Mouse (Mus musculus) B cell, adult 2 months (primary cell): ENCODE data around the gene Hdac10.

Source experiments
- DNase-seq, 2 experiments: peaks; one replicate each; pipeline ENCODE4 v3.0.0; 2022

Hdac10 gene

DNA sequence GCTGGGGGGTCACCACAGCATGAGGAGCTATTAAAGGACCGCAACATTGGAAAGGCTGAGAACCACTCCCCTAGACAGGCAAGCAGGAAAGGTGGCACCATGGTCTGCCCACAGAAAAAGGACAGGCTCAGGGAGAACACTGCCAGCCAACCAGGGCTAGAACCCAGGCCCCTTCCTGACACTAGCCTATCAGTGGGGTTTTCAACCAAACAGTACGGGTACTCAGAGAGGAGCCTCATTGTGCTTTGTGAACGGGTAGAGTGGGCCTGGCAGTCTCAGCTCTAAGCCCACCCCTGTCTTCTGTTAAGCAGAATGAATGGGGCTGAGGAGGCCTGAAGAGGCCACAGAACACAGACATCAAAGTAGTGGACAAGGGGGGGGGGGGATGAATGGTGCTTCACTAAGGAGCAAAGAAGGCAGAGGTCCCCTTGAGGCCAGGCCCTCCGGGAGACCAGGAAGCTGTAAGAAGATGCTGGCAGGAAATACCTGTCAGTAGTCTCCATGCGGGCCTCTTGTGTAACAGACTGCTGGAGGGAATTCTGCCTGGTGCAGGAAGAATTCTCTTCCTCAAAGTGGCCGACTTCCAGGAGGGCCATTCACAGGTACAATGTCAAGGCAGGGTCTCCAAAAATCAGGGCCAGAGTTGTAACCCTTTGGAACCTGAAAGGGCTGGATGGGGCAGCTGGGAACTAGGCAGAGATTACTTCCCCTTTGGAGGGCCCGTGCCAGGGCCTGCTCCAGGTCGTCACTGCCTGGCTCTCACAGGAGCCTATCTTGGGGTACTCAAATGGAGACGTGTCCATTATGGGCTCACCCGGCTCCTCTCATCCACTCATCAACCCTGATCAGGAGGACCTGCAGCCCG is 53.7 kb downstream of the Hdac10 start, which contains the start of gene Trabd:
Gene Trabd (plus strand): TSS at position 512 of the 865 bp plus-strand sequence.
- DNase-seq, result no peak

GRCm38 (mm10) chr15:89073993-89074603 is 54.4 kb downstream of the Hdac10 start:
- no peak for DNase-seq
